Mouse (Mus musculus): Measurements from ENCODE around the gene Gnmt. TPM values are rescaled to one million over a fixed set of nuclear protein-coding genes. Genes with fewer than 3 reads are reported as not detected.

Gnmt gene
- under 1 TPM; 0.30 to 0.38 TPM for polyA plus RNA-seq (2012; fragmentation: generic; extraction: Trizol)

DNA sequence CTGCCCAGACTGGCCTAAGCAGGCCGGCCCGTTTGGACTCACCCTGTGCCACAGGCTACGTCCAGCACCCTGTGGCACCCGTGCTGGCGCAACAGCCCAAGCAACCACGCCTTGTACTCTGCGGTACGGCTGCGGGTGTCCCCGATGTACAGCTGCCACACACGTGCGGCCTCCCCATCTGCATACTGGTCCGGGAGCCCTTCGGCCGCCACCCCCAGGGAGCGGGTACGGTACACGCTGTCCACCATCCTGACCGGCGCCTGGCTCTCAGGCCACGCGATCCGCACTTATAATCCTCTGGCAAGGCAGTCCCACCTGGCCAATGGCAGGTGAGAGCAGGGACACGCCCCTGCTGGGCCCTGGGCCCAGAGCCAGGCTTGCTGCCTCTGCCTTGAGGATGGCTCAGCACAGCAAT is at the start of gene Gnmt:
Gene Gnmt, minus strand, starts transcription at position 265 of the 415 bp plus-strand sequence.

DNA sequence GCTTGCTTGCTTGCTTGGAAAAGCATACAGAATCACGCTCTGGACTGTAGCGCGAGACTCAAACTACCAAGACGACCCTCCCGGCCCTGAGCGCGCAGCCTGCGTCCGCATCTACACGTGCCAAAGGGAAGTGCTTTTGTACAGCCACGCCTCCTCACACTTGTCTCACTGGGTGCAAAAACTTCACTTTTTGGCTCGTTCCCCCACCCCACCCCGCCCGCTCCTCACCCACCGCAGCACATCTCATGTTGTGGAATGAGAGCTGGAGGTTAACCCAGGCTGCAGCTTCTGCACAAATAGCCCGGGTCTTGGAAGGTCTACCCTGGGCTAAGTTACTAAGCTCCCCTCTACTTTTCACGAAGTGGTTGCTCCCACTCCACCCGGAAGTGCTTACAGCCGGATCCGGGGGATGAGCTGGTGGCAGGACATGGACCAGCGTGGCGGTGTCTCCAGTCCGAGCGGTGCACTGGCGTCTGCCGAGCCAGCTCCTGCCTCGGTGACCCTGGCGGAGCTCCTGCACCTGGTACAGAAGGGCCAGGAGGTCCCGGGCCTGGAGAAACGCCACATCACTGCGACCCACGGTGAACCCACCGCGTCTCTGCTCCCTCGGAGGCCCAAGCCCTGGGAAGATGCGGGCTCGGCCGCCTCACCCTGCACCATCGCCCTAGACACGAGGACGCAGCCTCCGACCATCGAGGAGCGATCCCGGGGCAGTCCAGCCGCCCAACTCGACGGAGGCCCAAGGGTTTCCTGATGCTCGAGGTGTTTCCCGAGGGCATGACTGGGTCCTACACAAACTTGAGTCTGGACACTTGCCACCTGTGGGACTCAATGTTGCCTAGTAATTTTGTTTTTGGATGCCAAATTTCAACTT is 43.7 kb upstream of the Gnmt start, which contains the start of gene 2310039H08Rik:
Gene 2310039H08Rik, plus strand, starts transcription at position 232 of the 874 bp plus-strand sequence.

DNA sequence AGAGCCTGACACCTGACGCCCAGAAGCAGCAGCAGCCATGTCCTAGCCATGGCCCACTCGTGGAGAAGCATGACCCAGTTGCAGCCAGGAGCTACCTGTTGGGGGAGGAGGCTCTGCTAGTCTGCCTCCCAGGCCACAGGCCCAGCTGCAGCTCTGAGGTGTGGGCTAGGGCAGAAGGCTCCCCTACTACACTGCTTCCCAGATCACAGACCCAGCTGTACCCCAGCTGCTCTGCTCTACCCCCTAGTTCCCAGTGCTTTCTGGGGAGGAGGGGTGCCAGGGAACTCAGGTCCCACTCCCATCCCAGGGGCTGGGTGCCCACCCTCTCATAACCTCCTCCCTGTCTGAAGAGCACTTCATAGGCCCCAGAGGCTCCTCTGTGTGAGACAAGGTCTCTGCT is 34.6 kb upstream of the Gnmt start, which contains the start of gene Ptcra:
Gene Ptcra, minus strand, starts transcription at position 169 of the 400 bp plus-strand sequence.

DNA sequence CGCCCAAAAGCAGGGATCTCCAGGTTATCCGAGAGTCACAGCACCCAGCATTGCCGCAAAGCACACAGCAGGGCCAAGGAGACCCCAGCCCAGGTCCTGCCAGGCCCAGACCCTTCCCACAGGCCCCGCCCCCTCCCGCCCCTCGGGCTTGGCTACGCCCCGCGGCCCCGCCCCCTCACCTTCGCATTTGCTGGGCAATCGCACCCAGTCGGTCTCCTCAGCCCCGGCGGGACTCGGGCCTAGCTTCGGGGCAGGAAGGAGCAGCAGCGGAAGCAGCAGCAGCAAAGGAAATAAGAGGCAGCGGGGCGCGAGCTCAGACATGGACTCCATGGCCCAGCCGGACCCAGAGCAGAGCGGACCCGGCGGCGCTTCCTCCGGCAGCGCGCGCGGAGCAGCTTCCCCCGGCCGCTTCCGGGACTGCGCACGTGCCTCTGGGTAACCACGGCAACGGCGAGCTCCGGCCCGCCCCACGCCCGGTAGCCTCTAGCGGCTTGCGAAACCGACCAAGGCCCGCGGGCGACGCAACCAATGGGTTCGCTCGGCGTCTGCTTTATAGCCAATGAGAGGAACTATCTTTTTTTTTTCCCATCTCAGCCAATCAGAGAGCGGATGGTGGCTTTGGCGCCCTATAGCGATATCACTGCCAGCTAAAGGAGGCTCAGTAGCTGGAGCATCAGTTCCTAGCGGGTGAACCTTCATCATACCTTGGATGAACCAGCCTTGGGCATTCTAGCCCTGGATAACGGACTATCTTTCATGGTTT is 23.0 kb upstream of the Gnmt start, which contains the start of gene Cnpy3:
Gene Cnpy3, minus strand, starts transcription at position 421 of the 763 bp plus-strand sequence.

DNA sequence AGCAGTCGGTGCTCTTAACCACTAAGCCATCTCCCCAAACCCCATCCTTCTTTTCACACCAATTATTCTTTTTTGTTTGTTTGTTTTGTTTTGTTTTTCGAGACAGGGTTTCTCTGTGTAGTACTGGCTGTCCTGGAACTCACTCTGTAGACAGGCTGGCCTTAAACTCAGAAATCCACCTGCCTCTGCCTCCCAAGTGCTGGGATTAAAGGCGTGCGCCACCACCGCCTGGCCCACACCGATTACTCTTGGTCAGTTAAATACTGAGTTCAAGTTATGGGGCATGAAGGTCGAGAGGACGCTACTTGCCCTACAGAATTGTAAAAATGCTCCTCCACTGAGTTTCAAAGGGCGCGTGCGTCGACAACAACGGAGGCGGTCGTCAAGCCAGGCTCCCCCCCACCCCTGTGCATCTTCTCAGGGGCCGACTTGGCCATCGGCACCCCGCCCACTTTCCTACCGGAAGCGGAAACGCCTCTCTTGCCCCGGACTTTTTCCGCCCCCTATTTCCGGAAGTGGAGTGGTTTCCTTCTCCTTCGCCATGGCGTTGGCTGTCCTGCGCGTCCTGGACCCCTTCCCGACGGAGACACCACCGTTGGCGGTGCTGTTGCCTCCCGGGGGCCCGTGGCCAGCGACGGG is 17.9 kb downstream of the Gnmt start, which contains the start of gene Pex6:
Gene Pex6, plus strand, starts transcription at position 505 of the 639 bp plus-strand sequence.

DNA sequence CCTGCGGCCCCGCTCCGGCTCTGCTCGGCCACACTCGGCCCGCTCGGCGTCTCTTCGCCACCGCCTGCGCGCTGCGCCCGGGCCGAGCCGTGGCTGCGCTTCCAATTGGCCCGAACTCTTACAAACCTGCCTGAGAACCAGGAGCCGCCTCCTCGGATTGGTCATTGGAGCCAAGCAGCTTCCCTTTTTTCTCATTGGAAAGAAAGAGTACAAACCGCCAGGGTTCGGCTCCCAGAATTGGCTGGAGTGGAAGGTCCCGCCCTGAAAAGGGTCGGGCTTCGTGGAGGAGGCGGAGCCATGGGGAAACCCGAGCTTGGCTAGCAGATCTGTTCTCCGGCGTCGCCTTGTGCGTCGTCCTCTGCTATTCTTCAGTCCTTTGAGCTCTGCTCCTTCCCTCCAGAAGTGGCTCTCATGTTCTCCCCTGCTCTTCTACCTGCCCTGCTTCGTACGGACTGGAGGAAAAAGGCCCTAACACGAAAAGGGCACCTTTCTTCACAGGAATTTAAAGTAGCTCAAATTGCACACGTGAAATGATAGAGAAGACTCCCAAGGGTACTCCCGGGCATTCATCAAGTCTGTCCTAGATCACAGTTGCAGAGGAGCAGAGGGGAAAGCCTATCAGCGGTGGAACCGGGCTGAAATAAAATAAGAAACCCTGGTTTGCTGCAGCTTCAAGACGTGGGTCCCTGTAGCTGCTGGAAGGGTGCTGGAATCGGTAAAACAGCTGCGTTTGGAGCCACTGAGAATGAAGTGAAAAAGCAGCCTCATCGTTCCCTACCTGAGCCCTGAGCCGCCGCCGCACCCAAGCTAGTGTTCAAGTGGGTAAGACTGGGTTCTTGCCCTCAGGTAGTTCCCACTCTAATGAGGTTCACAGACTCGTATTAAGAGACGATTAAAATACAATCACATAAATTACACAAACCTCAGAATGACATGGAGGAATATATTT is 23.8 kb downstream of the Gnmt start, which contains the start of gene Ppp2r5d:
Gene Ppp2r5d, minus strand, starts transcription at position 225 of the 949 bp plus-strand sequence.

DNA sequence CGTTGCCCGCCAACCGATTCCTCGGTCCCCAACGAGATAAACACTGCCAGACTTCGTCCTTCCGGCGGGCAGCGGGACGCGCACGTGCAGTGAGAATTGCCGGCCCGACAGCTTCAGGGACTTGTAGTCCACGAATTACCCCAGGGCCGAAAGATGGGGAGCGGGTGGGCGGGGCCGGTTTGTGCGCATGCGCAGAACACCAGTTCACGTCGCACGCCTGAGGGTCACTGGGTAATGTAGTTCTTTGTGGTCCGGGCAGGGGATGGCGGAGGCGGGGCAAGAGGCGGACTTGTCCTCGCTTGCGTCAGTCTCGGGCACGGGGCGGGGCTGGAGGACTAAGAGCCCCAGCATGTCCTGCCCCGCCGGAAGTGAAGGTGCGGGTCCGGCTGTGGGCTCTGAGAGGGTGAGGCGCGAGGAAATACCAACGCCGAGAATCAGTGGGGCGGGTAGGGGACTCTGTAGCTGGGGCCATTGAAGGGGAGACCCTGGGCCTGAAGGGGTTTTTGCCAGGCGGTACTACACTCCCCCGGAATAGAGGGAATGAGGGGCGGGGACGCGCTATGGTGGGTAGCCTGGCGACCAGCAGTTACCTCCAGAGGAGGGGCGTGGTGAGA is 48.1 kb downstream of the Gnmt start, which contains the start of gene Klhdc3:
Gene Klhdc3, minus strand, starts transcription at position 155 of the 614 bp plus-strand sequence.

DNA sequence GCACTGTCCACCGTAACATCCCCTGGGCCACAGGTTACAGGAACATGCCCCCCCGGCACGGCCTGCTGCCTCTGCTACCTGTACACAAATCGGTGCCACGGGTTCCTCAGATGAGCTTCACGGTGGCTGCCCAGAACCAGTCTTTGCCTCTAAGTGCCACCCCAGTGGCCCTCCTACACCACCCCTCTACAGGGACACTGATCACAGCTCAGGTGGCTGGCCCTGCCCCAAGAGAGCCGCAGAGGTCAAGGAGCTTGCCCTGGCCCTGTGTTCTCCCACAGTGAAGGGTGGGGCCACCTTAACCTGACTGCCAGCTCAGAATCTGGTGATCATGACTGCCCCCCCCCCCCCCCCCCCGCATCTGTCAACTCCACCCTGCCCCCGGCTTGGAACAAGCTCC is 50.6 kb downstream of the Gnmt start, which contains the start of gene Mea1:
Gene Mea1, plus strand, starts transcription at position 378 of the 400 bp plus-strand sequence.

Other genes starting within 250 kb of the Gnmt start
- not detected for gene Ttbk1, start 241.5 kb downstream of the Gnmt start, polyA plus RNA-seq (2012; fragmentation: generic; extraction: Trizol)
- gene Dnph1, start 232.5 kb downstream of the Gnmt start, polyA plus RNA-seq (2012; fragmentation: generic; extraction: Trizol) = 100 to 1,000 TPM in 1 of 2 experiments, 10 to 100 TPM in 1; 39.0 to 100 TPM
- gene Cul9, start 182.8 kb downstream of the Gnmt start, polyA plus RNA-seq (2012; fragmentation: generic; extraction: Trizol) = under 1 TPM; 0.07 to 0.85 TPM
- 10 to 100 TPM; 32.8 to 34.6 TPM for gene Srf, start 173.0 kb downstream of the Gnmt start, polyA plus RNA-seq (2012; fragmentation: generic; extraction: Trizol)
- 1 to 10 TPM in 1 of 2 experiments, under 1 TPM in 1; 0.82 to 7.0 TPM for gene Ptk7, start 99.7 kb downstream of the Gnmt start, polyA plus RNA-seq (2012; fragmentation: generic; extraction: Trizol)
- gene Klc4, start 83.1 kb downstream of the Gnmt start, polyA plus RNA-seq (2012; fragmentation: generic; extraction: Trizol) = 10 to 100 TPM in 1 of 2 experiments, 1 to 10 TPM in 1; 6.4 to 23.3 TPM
- 100 to 1,000 TPM; 127 to 324 TPM for gene Mrpl2, start 82.9 kb downstream of the Gnmt start, polyA plus RNA-seq (2012; fragmentation: generic; extraction: Trizol)
- 100 to 1,000 TPM in 1 of 2 experiments, 10 to 100 TPM in 1; 73.7 to 172 TPM for gene Cul7, start 78.8 kb downstream of the Gnmt start, polyA plus RNA-seq (2012; fragmentation: generic; extraction: Trizol)
- gene Rrp36, start 54.8 kb downstream of the Gnmt start, polyA plus RNA-seq (2012; fragmentation: generic; extraction: Trizol) = 10 to 100 TPM; 30.8 to 53.1 TPM
- 100 to 1,000 TPM; 206 to 222 TPM for gene Mea1, start 50.4 kb downstream of the Gnmt start, polyA plus RNA-seq (2012; fragmentation: generic; extraction: Trizol)
- gene Klhdc3, start 48.3 kb downstream of the Gnmt start, polyA plus RNA-seq (2012; fragmentation: generic; extraction: Trizol) = 100 to 1,000 TPM in 1 of 2 experiments, 10 to 100 TPM in 1; 71.0 to 103 TPM
- 100 to 1,000 TPM in 1 of 2 experiments, 10 to 100 TPM in 1; 79.4 to 109 TPM for gene Ppp2r5d, start 24.1 kb downstream of the Gnmt start, polyA plus RNA-seq (2012; fragmentation: generic; extraction: Trizol)
- gene Pex6, start 17.7 kb downstream of the Gnmt start, polyA plus RNA-seq (2012; fragmentation: generic; extraction: Trizol) = 10 to 100 TPM; 30.1 to 56.6 TPM
- gene Cnpy3, start 23.0 kb upstream of the Gnmt start, polyA plus RNA-seq (2012; fragmentation: generic; extraction: Trizol) = 10 to 100 TPM; 64.8 to 76.8 TPM
- under 1 TPM; 0.07 to 0.11 TPM for gene Ptcra, start 34.5 kb upstream of the Gnmt start, polyA plus RNA-seq (2012; fragmentation: generic; extraction: Trizol)
- gene 2310039H08Rik, start 43.5 kb upstream of the Gnmt start, polyA plus RNA-seq (2012; fragmentation: generic; extraction: Trizol) = 100 to 1,000 TPM; 116 to 123 TPM
- 10 to 100 TPM; 34.7 to 71.1 TPM for gene Rpl7l1, start 53.5 kb upstream of the Gnmt start, polyA plus RNA-seq (2012; fragmentation: generic; extraction: Trizol)
- gene Bicral, start 129.3 kb upstream of the Gnmt start, polyA plus RNA-seq (2012; fragmentation: generic; extraction: Trizol) = 1 to 10 TPM in 1 of 2 experiments, under 1 TPM in 1; 0.28 to 7.2 TPM
- gene Tbcc, start 161.5 kb upstream of the Gnmt start, polyA plus RNA-seq (2012; fragmentation: generic; extraction: Trizol) = 10 to 100 TPM; 51.3 to 59.2 TPM
- gene Prph2, start 181.3 kb upstream of the Gnmt start, polyA plus RNA-seq (2012; fragmentation: generic; extraction: Trizol) = under 1 TPM in 1 of 2 experiments, not detected in 1; 0.02 TPM

Data from C3H10T1/2 (cell line).